Mouse (Mus musculus) G1E (cell line): Measurements from ENCODE around the gene Med13l. TPM values are rescaled to one million over a fixed set of nuclear protein-coding genes. Genes with fewer than 3 reads are reported as not detected.

Experiments used
- ATAC-seq: 2 replicates; pipeline ENCODE4 v1.8.0; 2016; ENCODE audit warnings: mild to moderate bottlenecking; ENCODE audit not compliant: insufficient number of reproducible peaks, poor library complexity, low FRiP score, severe bottlenecking; ENCODE audit errors: extremely low read depth
- DNase-seq: peaks from one replicate; pipeline ENCODE4 v3.0.0; 2012; ENCODE audit warnings: low spot score
- H3K27me3 ChIP-seq: 2 replicates; pipeline ENCODE4 v1.6.1; 2012; ENCODE audit warnings: mild to moderate bottlenecking, low read length, inconsistent platforms; ENCODE audit not compliant: insufficient read depth
- H3K36me3 ChIP-seq: replicated peaks from 2 replicates; pipeline ENCODE3; 2012; ENCODE audit warnings: mild to moderate bottlenecking, inconsistent platforms
- H3K4me1 ChIP-seq: 2 replicates; pipeline ENCODE4 v1.6.1; 2012; ENCODE audit warnings: low read depth, low read length, inconsistent platforms, mixed read lengths; ENCODE audit not compliant: insufficient read depth
- H3K4me3 ChIP-seq: 2 replicates; pipeline ENCODE4 v1.5.1; 2012; ENCODE audit warnings: low read depth, mild to moderate bottlenecking, inconsistent platforms, low read length, moderate library complexity, mixed read lengths
- H3K9me3 ChIP-seq: replicated peaks from 2 replicates; pipeline ENCODE4 v1.6.1; 2012; ENCODE audit warnings: inconsistent platforms
- CTCF ChIP-seq: IDR thresholded peaks from 2 replicates; pipeline ENCODE4 v1.5.1; 2012; ENCODE audit warnings: low read depth, low read length, inconsistent platforms, mixed read lengths
- GATA1 ChIP-seq: IDR thresholded peaks from 2 replicates; pipeline ENCODE4 v1.6.1; 2012; ENCODE audit warnings: borderline replicate concordance, low read length, inconsistent platforms, mixed read lengths
- GATA2 ChIP-seq: IDR thresholded peaks from 2 replicates; pipeline ENCODE4 v1.6.1; 2012; ENCODE audit warnings: low read depth, low read length, inconsistent platforms, borderline replicate concordance
- POLR2AphosphoS5 ChIP-seq: IDR thresholded peaks from 2 replicates; pipeline ENCODE4 v1.6.1; 2012; ENCODE audit warnings: low read depth, low read length, inconsistent platforms; ENCODE audit not compliant: insufficient replicate concordance
- TAL1 ChIP-seq: conservative IDR thresholded peaks from 2 replicates; pipeline ENCODE4 v1.6.1; 2012; ENCODE audit warnings: low read depth, low read length, inconsistent platforms, mixed read lengths
- polyA plus RNA-seq: library from polyadenylated mRNA; stranded (reverse); fragments of >175 nt; gene quantifications from 2 replicates; pipeline ENCODE4 v1.2.3, GENCODE M21; 2012
- total RNA-seq, 2 experiments: library from RNA; stranded (forward) in 1 of 2; stranded (reverse) in 1 of 2; fragments of 200-1000 nt in 1 of 2; fragments of >200 nt in 1 of 2; fragmentation: Nextera tagmentation in 1 of 2; gene quantifications; 2 replicates each; pipeline ENCODE4 v1.2.3; 2014 to 2017

The Med13l gene
- total and polyA plus RNA-seq, 3 experiments, result 16.8 to 91.7 (median 17.9) TPM

DNA sequence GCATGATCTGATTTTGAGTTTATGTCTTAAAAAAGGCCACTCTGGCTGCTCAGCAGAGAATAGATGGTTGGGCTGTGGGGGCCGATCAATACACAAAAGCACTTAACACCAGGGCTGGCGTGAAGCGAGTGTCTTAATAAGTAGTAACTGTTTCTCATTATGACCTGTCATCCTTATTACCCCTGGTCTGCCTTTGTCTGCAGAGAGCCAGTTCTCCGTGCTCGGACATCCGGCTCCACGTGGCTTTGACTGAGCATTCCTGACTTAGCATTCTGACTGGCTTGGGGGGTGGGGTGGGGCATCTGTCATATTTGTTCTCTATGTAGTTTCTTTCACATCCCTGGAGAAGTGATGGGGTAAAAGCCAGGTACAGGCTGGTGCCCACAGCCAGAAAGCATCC is 31.2 kb upstream of the Med13l start:
- Histone ChIP-seq H3K9me3 (no peaks in the 10 kb centered on the region), H3K4me3 (no peak overlapping the region), H3K36me3 (no peaks in the 10 kb centered on the region), H3K27me3 (peaks cover 53% of the 10 kb centered on the region), H3K4me1 (no peaks in the 10 kb centered on the region)
- DNase-seq (no peak), ATAC-seq (no peak)
- TF ChIP-seq GATA2 (no peak), GATA1 (no peak), CTCF (no peak), POLR2AphosphoS5 (no peak), TAL1 (no peak)

DNA sequence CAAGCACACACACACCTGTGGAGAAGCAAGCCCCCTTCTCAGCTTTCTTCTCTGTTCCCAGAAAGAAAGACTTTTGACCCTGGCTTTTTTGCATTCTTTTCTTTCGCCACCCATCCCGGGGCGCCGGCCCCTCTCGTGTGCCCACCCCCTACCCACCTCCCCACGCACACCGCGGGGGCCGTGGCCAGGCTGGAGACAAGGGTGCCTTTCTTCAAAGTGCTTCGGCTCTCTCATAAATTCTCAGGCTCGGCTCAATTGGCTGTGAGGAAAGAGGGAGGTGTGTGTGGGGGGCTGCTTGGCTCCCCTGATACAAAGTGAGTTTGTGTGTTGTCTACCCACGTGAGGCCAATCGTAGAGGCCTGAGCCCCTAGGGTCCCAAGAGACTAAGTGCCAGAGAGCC is 28.4 kb upstream of the Med13l start:
- Histone ChIP-seq H3K4me3 (no peak overlapping the region), H3K9me3 (no peaks in the 10 kb centered on the region), H3K27me3 (peaks cover 58% of the 10 kb centered on the region), H3K36me3 (no peaks in the 10 kb centered on the region), H3K4me1 (0 out of 2 replicates have a peak, but pooled peaks cover 2% of the 10 kb centered on the region)
- no peak for TF ChIP-seq TAL1
- no peak for TF ChIP-seq GATA1
- TF ChIP-seq GATA2, result no peak
- no peak for TF ChIP-seq POLR2AphosphoS5
- TF ChIP-seq CTCF, result no peak
- ATAC-seq, result no peak
- DNase-seq, result no peak

DNA sequence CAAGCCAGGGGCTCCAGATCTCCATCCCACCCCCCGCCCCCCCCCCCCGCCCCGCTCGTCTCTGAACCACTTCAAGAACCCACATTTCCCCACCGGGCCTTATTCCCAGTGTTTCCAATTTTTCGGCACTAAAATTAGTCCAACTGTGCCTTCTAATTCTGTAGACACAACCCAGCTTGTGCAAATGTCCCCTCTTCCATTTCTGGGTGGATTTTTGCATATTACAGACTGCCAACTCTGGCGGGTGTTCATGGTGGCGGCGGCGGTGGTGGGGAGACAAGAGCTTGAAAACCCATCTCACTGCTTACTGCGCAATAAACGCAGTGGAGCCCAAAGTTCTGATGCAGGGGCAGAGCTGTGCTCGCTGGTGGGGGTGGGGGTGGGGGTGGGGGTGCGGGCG is 27.8 kb upstream of the Med13l start:
- DNase-seq, result no peak

DNA sequence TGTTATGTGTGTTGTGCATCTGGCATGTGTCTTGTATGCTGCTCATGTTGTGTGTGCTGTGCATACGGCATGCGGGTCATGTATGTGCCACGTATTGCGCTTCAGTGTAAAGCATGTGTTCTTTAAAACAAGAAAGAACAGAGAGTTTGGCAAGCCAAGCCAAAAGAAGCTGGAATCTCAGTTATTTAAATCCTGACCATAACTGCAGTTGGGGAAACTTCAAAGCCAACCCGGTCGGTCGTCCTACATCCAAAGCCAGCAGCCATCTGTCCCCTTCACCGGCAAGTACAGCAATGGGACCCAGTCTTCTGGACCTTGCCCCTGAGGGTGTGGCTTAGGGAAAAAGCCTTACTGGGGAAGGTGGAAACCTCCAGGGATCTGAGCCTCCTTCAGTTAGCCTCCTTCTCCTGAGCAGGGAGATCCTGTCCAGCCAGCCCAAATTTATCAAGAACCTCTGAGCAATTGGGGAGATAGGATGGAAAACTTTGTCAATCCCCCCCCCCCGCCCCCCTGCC is 26.0 kb upstream of the Med13l start:
- 0 out of 2 replicates have a peak, but pooled peaks cover 6% of the 10 kb centered on the region for H3K4me1 ChIP-seq
- DNase-seq (no peak), ATAC-seq (no peak)
- no peaks in the 10 kb centered on the region for H3K36me3 ChIP-seq
- H3K9me3 ChIP-seq, result no peaks in the 10 kb centered on the region
- H3K27me3 ChIP-seq, result peaks cover 65% of the 10 kb centered on the region
- no peak overlapping the region for H3K4me3 ChIP-seq
- no peak for TF ChIP-seq POLR2AphosphoS5
- TF ChIP-seq GATA2, result no peak
- TF ChIP-seq TAL1, result no peak
- no peak for TF ChIP-seq CTCF
- TF ChIP-seq GATA1, result no peak

More for the DNA sequence above, 27.8 kb upstream of the Med13l start:
- no peak overlapping the region for H3K4me3 ChIP-seq
- TF ChIP-seq CTCF (no peak), GATA2 (no peak), POLR2AphosphoS5 (no peak), GATA1 (no peak), TAL1 (no peak)
- 0 out of 2 replicates have a peak, but pooled peaks cover 6% of the 10 kb centered on the region for H3K4me1 ChIP-seq
- peaks cover 63% of the 10 kb centered on the region for H3K27me3 ChIP-seq
- no peaks in the 10 kb centered on the region for H3K9me3 ChIP-seq
- H3K36me3 ChIP-seq, result no peaks in the 10 kb centered on the region
- ATAC-seq, result no peak

DNA sequence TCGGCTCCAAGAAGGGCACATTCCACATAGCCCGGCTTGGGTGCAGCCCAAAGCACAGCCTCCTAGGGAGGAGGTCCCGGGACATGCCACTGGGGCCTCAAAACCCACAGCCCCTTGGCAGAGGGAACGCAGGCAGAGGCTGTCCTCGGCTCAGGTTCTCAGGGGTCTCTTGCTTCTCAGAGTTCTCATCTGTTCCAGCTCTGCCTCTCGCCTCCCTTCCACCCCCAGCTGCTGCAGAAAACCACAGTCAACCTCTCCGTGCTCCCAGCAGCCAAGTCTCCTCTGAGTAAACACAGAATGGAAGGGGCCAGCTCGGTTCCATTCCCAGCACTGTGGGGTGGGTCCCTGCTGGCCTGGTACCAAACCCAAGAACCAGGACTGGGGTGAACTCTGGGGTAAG is 25.3 kb upstream of the Med13l start:
- ATAC-seq (no peak), DNase-seq (no peak)
- H3K4me1 ChIP-seq, result 0 out of 2 replicates have a peak, but pooled peaks cover 6% of the 10 kb centered on the region
- TF ChIP-seq TAL1, result no peak
- no peak for TF ChIP-seq GATA1
- TF ChIP-seq CTCF, result no peak
- no peak for TF ChIP-seq GATA2
- TF ChIP-seq POLR2AphosphoS5, result no peak
- no peaks in the 10 kb centered on the region for H3K36me3 ChIP-seq
- H3K4me3 ChIP-seq, result no peak overlapping the region
- peaks cover 65% of the 10 kb centered on the region for H3K27me3 ChIP-seq
- no peaks in the 10 kb centered on the region for H3K9me3 ChIP-seq

DNA sequence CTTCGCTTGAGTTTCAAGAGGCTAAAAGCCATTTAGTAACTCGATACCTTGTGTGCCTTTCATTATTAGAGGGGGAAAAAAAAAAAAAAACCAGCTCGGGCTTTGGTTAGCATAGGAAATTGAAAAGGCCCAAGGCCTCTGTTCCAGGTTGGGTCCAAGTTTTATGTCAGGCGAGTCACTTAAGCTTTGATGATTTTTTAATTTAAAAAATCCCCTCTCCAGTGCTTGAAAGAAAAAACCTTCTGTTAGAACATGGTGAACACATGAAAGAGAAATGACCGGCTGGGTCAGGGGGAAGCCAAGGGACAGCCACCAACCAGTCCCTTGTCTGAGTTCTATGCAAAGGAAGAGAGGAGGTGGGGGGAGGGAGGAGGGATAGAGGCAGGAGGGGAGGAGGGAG is 22.0 kb upstream of the Med13l start:
- TF ChIP-seq GATA2 (no peak), CTCF (no peak), POLR2AphosphoS5 (no peak), GATA1 (no peak), TAL1 (no peak)
- H3K4me1 ChIP-seq, result 0 out of 2 replicates have a peak, but pooled peaks cover 6% of the 10 kb centered on the region
- H3K9me3 ChIP-seq, result no peaks in the 10 kb centered on the region
- no peaks in the 10 kb centered on the region for H3K36me3 ChIP-seq
- no peak for ATAC-seq
- peaks cover 48% of the 10 kb centered on the region for H3K27me3 ChIP-seq
- H3K4me3 ChIP-seq, result no peak overlapping the region
- no peak for DNase-seq
